Comparison of ENCODE assay signal across 8 mouse cellular contexts in genomic region chr13:45389448-45390311, GRCm38 (mm10). TPM values are rescaled to one million over a fixed set of nuclear protein-coding genes. Genes with fewer than 3 reads are reported as not detected.
DNase-seq lines count a peak whose midpoint lies in the region; ATAC-seq lines count a peak whose summit lies in the region.

TSS of gene Mylip (plus strand) at chr13:45389742.

- no peaks in the 10 kb centered on the region for H3K36me3 ChIP-seq in embryonic facial prominence, embryonic 12.5 days
- peaks cover 12% of the 10 kb centered on the region for H3K36me3 ChIP-seq in limb, embryonic 10.5 days
- H3K36me3 ChIP-seq in midbrain, embryonic 12.5 days, result no peaks in the 10 kb centered on the region

- H3K4me3 ChIP-seq in embryonic facial prominence, embryonic 12.5 days, result peak within 1 kb of the TSS; percentile 72
- H3K4me3 ChIP-seq in limb, embryonic 10.5 days, result peak within 1 kb of the TSS; percentile 87
- H3K4me3 ChIP-seq in midbrain, embryonic 12.5 days, result peak within 1 kb of the TSS; percentile 67

- WGBS in embryonic facial prominence, embryonic 12.5 days, result under 1% methylated on average over 78 of the region's 81 CpGs
- under 1% methylated on average over 77 of the region's 81 CpGs for WGBS in limb, embryonic 10.5 days
- WGBS in midbrain, embryonic 12.5 days, result under 1% methylated on average over 72 of the region's 81 CpGs

- peak; percentile 93 for ATAC-seq in embryonic facial prominence, embryonic 12.5 days (ENCODE audit: insufficient number of reproducible peaks, insufficient read depth, low FRiP score, low TSS enrichment)
- ATAC-seq in midbrain, embryonic 12.5 days (ENCODE audit: low FRiP score, low read depth), result peak; percentile 98

- H3K4me1 ChIP-seq in embryonic facial prominence, embryonic 12.5 days, result peaks cover 33% of the 10 kb centered on the region
- peaks cover 56% of the 10 kb centered on the region for H3K4me1 ChIP-seq in limb, embryonic 10.5 days
- H3K4me1 ChIP-seq in midbrain, embryonic 12.5 days, result peaks cover 14% of the 10 kb centered on the region

- no peaks in the 10 kb centered on the region for H3K27me3 ChIP-seq in embryonic facial prominence, embryonic 12.5 days
- H3K27me3 ChIP-seq in limb, embryonic 10.5 days (ENCODE audit: low read depth, poor library complexity, severe bottlenecking), result 0 out of 2 replicates have a peak, but pooled peaks cover 6% of the 10 kb centered on the region
- H3K27me3 ChIP-seq in midbrain, embryonic 12.5 days, result peaks cover 27% of the 10 kb centered on the region

- H3K9me3 ChIP-seq in embryonic facial prominence, embryonic 12.5 days, result no peaks in the 10 kb centered on the region
- H3K9me3 ChIP-seq in limb, embryonic 10.5 days (replicated peaks), result no peaks in the 10 kb centered on the region
- no peaks in the 10 kb centered on the region for H3K9me3 ChIP-seq in midbrain, embryonic 12.5 days

- peak within 1 kb of the TSS; percentile 90 for H3K9ac ChIP-seq in embryonic facial prominence, embryonic 12.5 days
- H3K9ac ChIP-seq in midbrain, embryonic 12.5 days (replicated peaks), result peak within 1 kb of the TSS; percentile 75

- H3K27ac ChIP-seq in embryonic facial prominence, embryonic 12.5 days, result peak within 1 kb of the TSS; percentile 96
- H3K27ac ChIP-seq in limb, embryonic 10.5 days, result peak within 1 kb of the TSS; percentile 92
- H3K27ac ChIP-seq in midbrain, embryonic 12.5 days (replicated peaks), result 0 out of 2 replicates have a peak within 1 kb of the TSS, but pooled peaks have one; percentile 21

- DNase-seq in 3134 (ENCODE audit: extremely low read depth, insufficient read length, low spot score), result peak; percentile 96
- peak; percentile 100 for DNase-seq in adrenal gland, postnatal 36 days
- peak; percentile 100 for DNase-seq in heart, adult 11 months
- peak; percentile 98 for DNase-seq in kidney, adult 18-20 months
- DNase-seq in limb, embryonic 10.5 days (ENCODE audit: low spot score), result peak; percentile 98
- DNase-seq in skeletal muscle tissue, adult 2 months (ENCODE audit: low read depth, low spot score), result peak; percentile 98

- H3K4me2 ChIP-seq in embryonic facial prominence, embryonic 12.5 days (replicated peaks), result peak within 1 kb of the TSS; percentile 76
- peak within 1 kb of the TSS; percentile 98 for H3K4me2 ChIP-seq in midbrain, embryonic 12.5 days (replicated peaks)

RNA-seq across cellular contexts. Expression of gene Mylip, which starts in this region (rescaled TPM):
- 10 to 100 TPM; 10.1 to 10.5 TPM for total RNA-seq in adrenal gland, postnatal 36 days (2021)
- polyA plus RNA-seq in embryonic facial prominence, embryonic 12.5 days (2016; fragmentation: Nextera tagmentation; extraction: Ambion mirVana), result 33.1 and 33.7 TPM in 2 replicates
- polyA plus RNA-seq in limb, embryonic 10.5 days (2016; fragmentation: Nextera tagmentation; extraction: Ambion mirVana), result 10.0 and 17.1 TPM in 2 replicates
- polyA plus RNA-seq in midbrain, embryonic 12.5 days (2016; fragmentation: Nextera tagmentation; extraction: Ambion mirVana), result 7.4 and 10.5 TPM in 2 replicates

Comparison
In these comparisons a context has a peak if more than half of its experiments do, and no peak if none do; other contexts are left out.
1. Peak in every context shown above with its lines: DNase-seq, ATAC-seq, H3K4me3 ChIP-seq and H3K27ac ChIP-seq.
2. H3K27ac ChIP-seq: peak in every context shown above with its lines; median percentile 96 in embryonic facial prominence, embryonic 12.5 days; 92 in limb, embryonic 10.5 days; 21 in midbrain, embryonic 12.5 days.